Mouse (Mus musculus): Measurements from ENCODE around the gene Dapk2.

Gene Dapk2

GRCm38 (mm10) chr9:66183023-66183422 lies 25.0 kb downstream of the Dapk2 start:
- DNase-seq (ENCODE audit: extremely low spot score, low read depth, low spot score): no peak

GRCm38 (mm10) chr9:66184572-66184971 lies 26.5 kb downstream of the Dapk2 start:
- DNase-seq (ENCODE audit: extremely low spot score, low read depth, low spot score): no peak

GRCm38 (mm10) chr9:66186426-66186825 lies 28.4 kb downstream of the Dapk2 start:
- DNase-seq (ENCODE audit: extremely low spot score, low read depth, low spot score): no peak

- no peak for DNase-seq (ENCODE audit: extremely low spot score, low read depth, low spot score)
Observed at GRCm38 (mm10) chr9:66189026-66189425, 31.0 kb downstream of the Dapk2 start.

GRCm38 (mm10) chr9:66194003-66194402 lies 36.0 kb downstream of the Dapk2 start:
- no peak for DNase-seq (ENCODE audit: extremely low spot score, low read depth, low spot score)

GRCm38 (mm10) chr9:66196561-66196960 lies 38.5 kb downstream of the Dapk2 start:
- no peak for DNase-seq (ENCODE audit: extremely low spot score, low read depth, low spot score)

GRCm38 (mm10) chr9:66198533-66198932 lies 40.5 kb downstream of the Dapk2 start:
- DNase-seq (ENCODE audit: extremely low spot score, low read depth, low spot score): no peak

- DNase-seq (ENCODE audit: extremely low spot score, low read depth, low spot score): no peak
Observed at GRCm38 (mm10) chr9:66199657-66200410, 41.8 kb downstream of the Dapk2 start.

GRCm38 (mm10) chr9:66200411-66200789 lies 42.4 kb downstream of the Dapk2 start:
- no peak for DNase-seq (ENCODE audit: extremely low spot score, low read depth, low spot score)

- no peak for DNase-seq (ENCODE audit: extremely low spot score, low read depth, low spot score)
Observed at GRCm38 (mm10) chr9:66201665-66202064, 43.6 kb downstream of the Dapk2 start.

GRCm38 (mm10) chr9:66202463-66202862 lies 44.4 kb downstream of the Dapk2 start:
- no peak for DNase-seq (ENCODE audit: extremely low spot score, low read depth, low spot score)

GRCm38 (mm10) chr9:66205702-66206101 lies 47.7 kb downstream of the Dapk2 start:
- DNase-seq (ENCODE audit: extremely low spot score, low read depth, low spot score): no peak

GRCm38 (mm10) chr9:66206825-66207224 lies 48.8 kb downstream of the Dapk2 start:
- no peak for DNase-seq (ENCODE audit: extremely low spot score, low read depth, low spot score)

- no peak for DNase-seq (ENCODE audit: extremely low spot score, low read depth, low spot score)
Observed at GRCm38 (mm10) chr9:66211420-66211819, 53.4 kb downstream of the Dapk2 start.

- DNase-seq (ENCODE audit: extremely low spot score, low read depth, low spot score): no peak
Observed at GRCm38 (mm10) chr9:66212088-66212487, 54.1 kb downstream of the Dapk2 start.

GRCm38 (mm10) chr9:66212802-66213201 lies 54.8 kb downstream of the Dapk2 start:
- no peak for DNase-seq (ENCODE audit: extremely low spot score, low read depth, low spot score)

- no peak for DNase-seq (ENCODE audit: extremely low spot score, low read depth, low spot score)
Observed at GRCm38 (mm10) chr9:66213386-66214032, 55.5 kb downstream of the Dapk2 start.

- no peak for DNase-seq (ENCODE audit: extremely low spot score, low read depth, low spot score)
Observed at GRCm38 (mm10) chr9:66215551-66215950, 57.5 kb downstream of the Dapk2 start.

GRCm38 (mm10) chr9:66217970-66218369 lies 59.9 kb downstream of the Dapk2 start:
- no peak for DNase-seq (ENCODE audit: extremely low spot score, low read depth, low spot score)

GRCm38 (mm10) chr9:66218917-66219725 lies 61.1 kb downstream of the Dapk2 start:
- no peak for DNase-seq (ENCODE audit: extremely low spot score, low read depth, low spot score)

- DNase-seq (ENCODE audit: extremely low spot score, low read depth, low spot score): no peak
Observed at GRCm38 (mm10) chr9:66223872-66224271, 65.8 kb downstream of the Dapk2 start.
